Mouse (Mus musculus): ENCODE measurements around the gene Gpr135. TPM values are rescaled to one million over a fixed set of nuclear protein-coding genes. Genes with fewer than 3 reads are reported as not detected.
A peak's percentile ranks its signal among the peaks of the same experiment; 100 is the strongest.

Gpr135 gene
- total and polyA plus RNA-seq, 3 experiments, result 0.19 to 0.92 TPM; not detected in 1

DNA sequence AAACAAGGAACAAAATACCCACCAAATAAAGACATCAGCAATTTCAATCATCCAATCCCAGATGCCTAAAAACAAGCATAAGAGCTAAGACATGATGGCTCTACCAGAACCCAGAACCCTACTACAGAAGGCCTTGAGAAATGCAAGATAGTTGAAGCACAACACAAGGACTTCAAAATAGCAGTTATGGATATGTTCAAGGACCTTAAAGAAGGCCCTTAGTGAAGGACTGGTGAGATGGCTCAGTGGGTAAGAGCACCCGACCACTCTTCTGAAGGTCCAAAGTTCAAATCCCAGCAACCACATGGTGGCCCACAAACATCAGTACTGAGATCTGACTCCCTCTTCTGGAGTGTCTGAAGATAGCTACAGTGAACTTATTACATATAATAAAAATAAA lies 13.1 kb downstream of the Gpr135 start:
- H3K4me1 ChIP-seq (ENCODE audit: control insufficient read depth in 1 of 2, insufficient read depth in 2 of 2, low read length in 2 of 2), result no peaks in the 10 kb centered on the region
- H3K36me3 ChIP-seq (ENCODE audit: control insufficient read depth in 1 of 2, insufficient read depth in 2 of 2, low read length in 2 of 2), result no peaks in the 10 kb centered on the region
- no peaks in the 10 kb centered on the region for H3K9me3 ChIP-seq (replicated peaks; ENCODE audit: insufficient read depth, low read length)
- no peak for DNase-seq (ENCODE audit: low read depth, low spot score)
- H3K27ac ChIP-seq (ENCODE audit: control insufficient read depth, low read depth, low read length), result no peak overlapping the region
- H3K9ac ChIP-seq (ENCODE audit: control insufficient read depth, low read depth, low read length, poor library complexity, severe bottlenecking), result no peak overlapping the region
- H3K27me3 ChIP-seq (ENCODE audit: control insufficient read depth in 1 of 2, insufficient read depth in 2 of 2, low read length in 2 of 2), result peaks cover 0 to 5% of the 10 kb centered on the region in 2 experiments; a peak in 2 of 4 replicates
- TF ChIP-seq TBP (IDR thresholded peaks at IDR 0.05; ENCODE audit: low read depth, low read length) (peak; percentile 71), ZMIZ1 (IDR thresholded peaks at IDR 0.05; ENCODE audit: low read depth, low read length) (no peak), BHLHE40 (IDR thresholded peaks at IDR 0.05; ENCODE audit: borderline replicate concordance, low read depth, low read length) (no peak), ZKSCAN1 (IDR thresholded peaks at IDR 0.05; ENCODE audit: low read depth, low read length) (no peak)
- no peak overlapping the region for H3K4me3 ChIP-seq (ENCODE audit: control insufficient read depth in 1 of 2, insufficient read depth in 1 of 2, low read depth in 2 of 2, low read length in 2 of 2)
- no peaks in the 10 kb centered on the region for H3K79me2 ChIP-seq (ENCODE audit: control insufficient read depth, insufficient read depth, low read length, poor library complexity)

DNA sequence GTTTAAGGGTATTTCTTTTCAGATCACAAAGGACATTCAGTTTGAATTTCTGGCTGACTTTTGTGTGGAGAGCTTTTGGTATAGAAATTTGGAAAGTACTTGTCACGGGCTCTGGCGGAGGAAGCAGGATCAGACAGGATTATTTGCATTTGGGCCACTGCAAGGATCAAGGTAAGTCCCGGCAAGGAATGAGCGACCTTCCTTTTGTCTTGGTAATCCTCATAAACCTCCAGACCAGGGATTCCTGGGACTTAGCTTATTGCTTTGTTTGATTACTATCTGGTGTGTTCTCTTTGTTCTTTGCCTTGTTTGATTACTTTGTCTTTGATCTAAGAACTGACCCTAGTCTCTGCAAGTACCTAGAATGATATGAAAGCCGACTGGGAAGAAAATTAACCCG lies 17.1 kb downstream of the Gpr135 start:
- no peak for TF ChIP-seq NRF1 (IDR thresholded peaks at IDR 0.05; ENCODE audit: insufficient read depth, low read depth, low read length, poor library complexity, severe bottlenecking)
- TF ChIP-seq HCFC1 (IDR thresholded peaks at IDR 0.05; ENCODE audit: low read depth, low read length), result no peak
- TF ChIP-seq RAD21 (IDR thresholded peaks at IDR 0.05; ENCODE audit: low read depth, low read length), result no peak
- TF ChIP-seq ELF1 (IDR thresholded peaks at IDR 0.05; ENCODE audit: low read depth, low read length), result no peak
- no peak for TF ChIP-seq NELFE (IDR thresholded peaks at IDR 0.05; ENCODE audit: low read depth, low read length)
- TF ChIP-seq ZNF384 (IDR thresholded peaks at IDR 0.05; ENCODE audit: low read depth, low read length), result no peak
- TF ChIP-seq ZKSCAN1 (IDR thresholded peaks at IDR 0.05; ENCODE audit: low read depth, low read length), result no peak
- no peak for TF ChIP-seq ZC3H11A (IDR thresholded peaks at IDR 0.05; ENCODE audit: low read depth, low read length)
- TF ChIP-seq ZMIZ1 (IDR thresholded peaks at IDR 0.05; ENCODE audit: low read depth, low read length), result no peak
- TF ChIP-seq GABPA (IDR thresholded peaks at IDR 0.05; ENCODE audit: low read depth, low read length), result no peak
- TF ChIP-seq POLR2A (IDR thresholded peaks at IDR 0.05; ENCODE audit: control insufficient read depth in 1 of 2, insufficient read depth in 1 of 2, low read depth in 1 of 2, low read length in 2 of 2, poor library complexity in 1 of 2), result no peak
- TF ChIP-seq KAT2A (conservative IDR thresholded peaks at IDR 0.05; ENCODE audit: low read depth, low read length), result no peak
- no peak for TF ChIP-seq EP300 (IDR thresholded peaks at IDR 0.05; ENCODE audit: low read depth in 1 of 2, low read length in 2 of 2)
- no peak for TF ChIP-seq GATA1 (IDR thresholded peaks at IDR 0.05; ENCODE audit: low read depth, low read length)
- no peak for TF ChIP-seq MYB (IDR thresholded peaks at IDR 0.05; ENCODE audit: low read depth, low read length)
- TF ChIP-seq CHD1 (IDR thresholded peaks at IDR 0.05; ENCODE audit: low read depth, low read length), result no peak
- no peak for TF ChIP-seq MXI1 (IDR thresholded peaks at IDR 0.05; ENCODE audit: low read depth, low read length)
- no peak for TF ChIP-seq MYC (IDR thresholded peaks at IDR 0.05; ENCODE audit: low read depth, low read length)
- TF ChIP-seq USF1 (IDR thresholded peaks at IDR 0.05; ENCODE audit: low read depth, low read length), result no peak
- TF ChIP-seq MAX (IDR thresholded peaks at IDR 0.05; ENCODE audit: low read length), result no peak
- no peak overlapping the region for H3K9ac ChIP-seq (ENCODE audit: control insufficient read depth, low read depth, low read length, poor library complexity, severe bottlenecking)
- DNase-seq (ENCODE audit: low read depth, low spot score), result no peak

More for the DNA sequence above, 17.1 kb downstream of the Gpr135 start:
- Histone ChIP-seq H3K9me3 (replicated peaks; ENCODE audit: insufficient read depth, low read length) (no peaks in the 10 kb centered on the region), H3K36me3 (ENCODE audit: control insufficient read depth in 1 of 2, insufficient read depth in 2 of 2, low read length in 2 of 2) (no peaks in the 10 kb centered on the region), H3K4me3 (ENCODE audit: control insufficient read depth in 1 of 2, insufficient read depth in 1 of 2, low read depth in 2 of 2, low read length in 2 of 2) (no peak overlapping the region), H3K79me2 (ENCODE audit: control insufficient read depth, insufficient read depth, low read length, poor library complexity) (no peaks in the 10 kb centered on the region), H3K4me1 (ENCODE audit: control insufficient read depth in 1 of 2, insufficient read depth in 2 of 2, low read length in 2 of 2) (no peaks in the 10 kb centered on the region), H3K27me3 (ENCODE audit: control insufficient read depth in 1 of 2, insufficient read depth in 2 of 2, low read length in 2 of 2) (peaks cover 0 to 5% of the 10 kb centered on the region in 2 experiments; a peak in 2 of 4 replicates), H3K27ac (ENCODE audit: control insufficient read depth, low read depth, low read length) (no peak overlapping the region)

Measured in MEL (cell line).